ENCODE assay signal across 23 mouse cellular contexts in genomic region chrX:143024325-143024971, GRCm38 (mm10). TPM values are rescaled to one million over a fixed set of nuclear protein-coding genes. Genes with fewer than 3 reads are reported as not detected.
DNase-seq lines count a peak whose midpoint lies in the region; ATAC-seq and TF ChIP-seq lines count a peak whose summit lies in the region.
"Had no signal": no experiment of that assay in that cellular context is flagged by ENCODE, and none has a peak within 500 bp of the region (broad histone marks: within the 10 kb centered on the region; RNA-seq: fewer than 3 reads in every experiment).

No protein-coding gene starts in this region.

- H3K27me3 ChIP-seq in embryonic facial prominence, embryonic 14.5 days (replicated peaks; ENCODE audit: control insufficient read depth, insufficient read depth, low read length): no peaks in the 10 kb centered on the region
- no peaks in the 10 kb centered on the region for H3K27me3 ChIP-seq in limb, embryonic 14.5 days (ENCODE audit: control insufficient read depth, insufficient read depth, low read length)
- H3K27me3 ChIP-seq: CH12.LX had no signal

- H3K36me3 ChIP-seq in embryonic facial prominence, embryonic 14.5 days (ENCODE audit: control insufficient read depth, insufficient read depth, low read length): no peaks in the 10 kb centered on the region
- no peaks in the 10 kb centered on the region for H3K36me3 ChIP-seq in limb, embryonic 14.5 days (ENCODE audit: control insufficient read depth, insufficient read depth, low read length)
- H3K36me3 ChIP-seq: embryonic facial prominence, embryonic 13.5 days; heart, embryonic 13.5 days; hindbrain, embryonic 10.5 days had no signal

- no peaks in the 10 kb centered on the region for H3K9me3 ChIP-seq in embryonic facial prominence, embryonic 14.5 days (ENCODE audit: control insufficient read depth, low read length)
- H3K9me3 ChIP-seq in limb, embryonic 14.5 days (ENCODE audit: control insufficient read depth, low read length): no peaks in the 10 kb centered on the region
- H3K9me3 ChIP-seq: embryonic facial prominence, embryonic 13.5 days; forebrain, embryonic 13.5 days; heart, embryonic 13.5 days; hindbrain, embryonic 10.5 days had no signal

- 47% methylated on average over 6 of the region's 6 CpGs for WGBS in embryonic facial prominence, embryonic 14.5 days
- 45% methylated on average over 6 of the region's 6 CpGs for WGBS in limb, embryonic 14.5 days

- TF ChIP-seq POLR2A in limb, embryonic 14.5 days (IDR thresholded peaks at IDR 0.05; ENCODE audit: borderline replicate concordance, extremely low read depth, insufficient read depth, insufficient read length): no peak

- H3K4me3 ChIP-seq in embryonic facial prominence, embryonic 14.5 days (ENCODE audit: low read depth, low read length): no peak overlapping the region
- no peak overlapping the region for H3K4me3 ChIP-seq in limb, embryonic 14.5 days (replicated peaks; ENCODE audit: low read length)
- H3K4me3 ChIP-seq: embryonic facial prominence, embryonic 13.5 days; forebrain, embryonic 13.5 days; gastrocnemius, adult 2 months; heart, embryonic 13.5 days; hindbrain, embryonic 10.5 days had no signal

- intact Hi-C loops in heart, postnatal 36 days (cut with DNase I): no loop called here
- intact Hi-C loops in gastrocnemius, postnatal 14 days (cut with DNase I; ENCODE audit: low total_unique reads): no loop called here

- H3K4me1 ChIP-seq in embryonic facial prominence, embryonic 14.5 days (ENCODE audit: control insufficient read depth, insufficient read depth, low read length): no peaks in the 10 kb centered on the region
- no peaks in the 10 kb centered on the region for H3K4me1 ChIP-seq in limb, embryonic 14.5 days (ENCODE audit: control insufficient read depth, insufficient read depth, low read length)
- H3K4me1 ChIP-seq: embryonic facial prominence, embryonic 13.5 days; forebrain, embryonic 13.5 days; heart, embryonic 13.5 days; hindbrain, embryonic 10.5 days had no signal

- ATAC-seq in embryonic facial prominence, embryonic 14.5 days (ENCODE audit: low read depth): no peak; the same call in 1 of the 2 replicates
- peak; percentile 50; the same call in 1 of the 2 replicates for ATAC-seq in limb, embryonic 14.5 days (ENCODE audit: low FRiP score, low read depth)
- ATAC-seq: forebrain, embryonic 13.5 days; forebrain, postnatal 0 days; intestine, embryonic 16.5 days had no signal

- H3K27ac ChIP-seq in embryonic facial prominence, embryonic 14.5 days (replicated peaks; ENCODE audit: low read depth, low read length): no peak overlapping the region
- H3K27ac ChIP-seq in limb, embryonic 14.5 days (replicated peaks; ENCODE audit: low read depth, low read length): no peak overlapping the region
- H3K27ac ChIP-seq: embryonic facial prominence, embryonic 13.5 days; forebrain, embryonic 13.5 days; gastrocnemius, adult 2 months; heart, embryonic 13.5 days; hindbrain, embryonic 10.5 days; hindbrain, embryonic 14.5 days had no signal

- H3K9ac ChIP-seq in embryonic facial prominence, embryonic 14.5 days (ENCODE audit: low read depth, low read length): no peak overlapping the region
- H3K9ac ChIP-seq in limb, embryonic 14.5 days (ENCODE audit: low read depth, low read length, severe bottlenecking): no peak overlapping the region
- H3K9ac ChIP-seq: embryonic facial prominence, embryonic 13.5 days; forebrain, embryonic 13.5 days; forebrain, postnatal 0 days; heart, embryonic 13.5 days; hindbrain, embryonic 14.5 days had no signal

- DNase-seq in Muller cell, postnatal 12 days (ENCODE audit: inconsistent ontology term): peak; percentile 30
- DNase-seq in embryo, embryonic 11 days: peak; percentile 35
- peak; percentile 41 for DNase-seq in embryonic facial prominence, embryonic 14.5 days (ENCODE audit: low spot score)
- DNase-seq in limb, embryonic 14.5 days (ENCODE audit: low spot score): peak; percentile 14
- DNase-seq in heart, postnatal 36 days: no peak
- no peak for DNase-seq in gastrocnemius, postnatal 14 days
- no peak for DNase-seq in heart, postnatal 4 days
- DNase-seq in layer of hippocampus, adult 11-12 months (ENCODE audit: low spot score): no peak
- DNase-seq: adrenal gland, adult 8-10 months; adrenal gland, postnatal 36 days; cerebellum, adult 2 months; cerebellum, postnatal 10 days; forebrain, postnatal 0 days; gastrocnemius, adult 2 months; gastrocnemius, postnatal 36 days; heart, adult 11 months had no signal

- H3K4me2 ChIP-seq in embryonic facial prominence, embryonic 14.5 days (ENCODE audit: low read depth, low read length): no peak overlapping the region
- no peak overlapping the region for H3K4me2 ChIP-seq in limb, embryonic 14.5 days (replicated peaks; ENCODE audit: low read depth, low read length, severe bottlenecking)
- H3K4me2 ChIP-seq: embryonic facial prominence, embryonic 13.5 days; forebrain, embryonic 13.5 days; heart, embryonic 13.5 days; hindbrain, embryonic 14.5 days had no signal

RNA-seq across cellular contexts. Expression of gene Ammecr1, which starts 57.9 kb away (rescaled TPM):
- 21.7 and 21.8 TPM in 2 replicates for polyA plus RNA-seq in embryonic facial prominence, embryonic 14.5 days (2014; fragmentation: Nextera tagmentation; extraction: Ambion mirVana)
- 6.8 and 7.1 TPM in 2 replicates for polyA plus RNA-seq in limb, embryonic 14.5 days (2012; rRNA removed)
- 19.6 and 20.1 TPM in 2 replicates for polyA plus RNA-seq in limb, embryonic 14.5 days (2014; fragmentation: Nextera tagmentation; extraction: Ambion mirVana)
- 10 to 100 TPM; 13.3 to 15.8 TPM for total RNA-seq in heart, postnatal 36 days (2021)
- 10 to 100 TPM in 1 of 2 experiments, 1 to 10 TPM in 1; 7.5 to 10.6 TPM for total RNA-seq in gastrocnemius, postnatal 14 days (2021)
- 10 to 100 TPM; 42.7 to 43.2 TPM for total RNA-seq in heart, postnatal 4 days (2021)

Comparison
In these comparisons a context has a peak if more than half of its experiments do, and no peak if none do; other contexts are left out.
1. DNase-seq: peak in Muller cell, postnatal 12 days (single experiment), embryo, embryonic 11 days (single experiment), embryonic facial prominence, embryonic 14.5 days (single experiment) and limb, embryonic 14.5 days (single experiment); none in heart, postnatal 36 days (0 of 2), gastrocnemius, postnatal 14 days (single experiment), heart, postnatal 4 days (single experiment) and layer of hippocampus, adult 11-12 months (single experiment).